Mouse (Mus musculus) intestine, embryonic 15.5 days (tissue): ENCODE results near the gene Strbp. TPM values are rescaled to one million over a fixed set of nuclear protein-coding genes. Genes with fewer than 3 reads are reported as not detected.

ENCODE experiments used
- ATAC-seq: fragments of 200-750 bp; cut with Nextera tagmentation; 2 replicates; pipeline ENCODE4 v1.8.0; 2017; ENCODE audit warnings: moderate TSS enrichment, moderate library complexity
- H3K27ac ChIP-seq: fragments of 300-500 bp; sonication (generic); 2 replicates; pipeline ENCODE4 v1.5.1; 2015; ENCODE audit warnings: mild to moderate bottlenecking, inconsistent platforms
- H3K27me3 ChIP-seq: fragments of 300-500 bp; sonication (generic); replicated peaks from 2 replicates; pipeline ENCODE4 v1.6.1; 2015; ENCODE audit warnings: inconsistent platforms
- H3K36me3 ChIP-seq: fragments of 300-500 bp; sonication (generic); 2 replicates; pipeline ENCODE4 v1.6.1; 2015; ENCODE audit warnings: inconsistent platforms
- H3K4me1 ChIP-seq: fragments of 300-500 bp; sonication (generic); replicated peaks from 2 replicates; pipeline ENCODE4 v1.6.1; 2015; ENCODE audit warnings: inconsistent platforms
- H3K4me2 ChIP-seq: fragments of 300-500 bp; sonication (generic); replicated peaks from 2 replicates; pipeline ENCODE4 v1.6.1; 2015; ENCODE audit warnings: mild to moderate bottlenecking, inconsistent platforms
- H3K4me3 ChIP-seq: fragments of 300-500 bp; sonication (generic); replicated peaks from 2 replicates; pipeline ENCODE4 v1.5.1; 2015; ENCODE audit warnings: inconsistent platforms
- H3K9ac ChIP-seq: fragments of 300-500 bp; sonication (generic); 2 replicates; pipeline ENCODE4 v1.6.1; 2015; ENCODE audit warnings: inconsistent platforms
- H3K9me3 ChIP-seq: fragments of 300-500 bp; sonication (generic); 2 replicates; pipeline ENCODE4 v1.6.1; 2016; ENCODE audit warnings: inconsistent platforms
- WGBS: fragments of 180-500 bp; shearing (Covaris S2); methylation state at CpG from one replicate; pipeline ENCODE4 v1.1.7; 2015; 5-methylcytosine and 5-hydroxymethylcytosine counted together
- polyA plus RNA-seq: library from polyadenylated mRNA; unstranded; fragments of >200 nt; fragmentation: Nextera tagmentation; extraction: Ambion mirVana; gene quantifications from 2 replicates; pipeline ENCODE4 v1.2.1, GENCODE M21; 2015

Gene Strbp
- polyA plus RNA-seq, 1 experiment from 2014 or later, result 37.0 TPM

- 53% methylated on average over 4 of the region's 4 CpGs for WGBS
- Histone ChIP-seq H3K4me1 (no peaks in the 10 kb centered on the region; the same call in 1 of the 2 replicates), H3K36me3 (no peaks in the 10 kb centered on the region), H3K27ac (no peak overlapping the region), H3K9ac (no peak overlapping the region), H3K27me3 (no peaks in the 10 kb centered on the region), H3K9me3 (no peaks in the 10 kb centered on the region), H3K4me3 (no peak overlapping the region), H3K4me2 (no peak overlapping the region)
- peak; percentile 82 for ATAC-seq
These were observed 20.6 kb upstream of the Strbp start for GRCm38 (mm10) chr2:37724231-37724630.

GRCm38 (mm10) chr2:37723501-37724090 is 19.9 kb upstream of the Strbp start:
- no peaks in the 10 kb centered on the region for H3K36me3 ChIP-seq
- WGBS, result 84% methylated on average over 11 of the region's 11 CpGs
- 0 out of 2 replicates have a peak, but pooled peaks have one; percentile 28 for ATAC-seq
- no peak overlapping the region for H3K4me3 ChIP-seq
- no peaks in the 10 kb centered on the region; the same call in 1 of the 2 replicates for H3K4me1 ChIP-seq
- no peak overlapping the region for H3K4me2 ChIP-seq
- no peaks in the 10 kb centered on the region for H3K27me3 ChIP-seq
- no peak overlapping the region for H3K27ac ChIP-seq
- H3K9ac ChIP-seq, result no peak overlapping the region
- no peaks in the 10 kb centered on the region for H3K9me3 ChIP-seq

GRCm38 (mm10) chr2:37722674-37723465 is 19.2 kb upstream of the Strbp start:
- Histone ChIP-seq H3K36me3 (no peaks in the 10 kb centered on the region), H3K4me3 (no peak overlapping the region), H3K9ac (no peak overlapping the region), H3K27ac (no peak overlapping the region), H3K4me2 (no peak overlapping the region), H3K27me3 (no peaks in the 10 kb centered on the region), H3K9me3 (no peaks in the 10 kb centered on the region), H3K4me1 (no peaks in the 10 kb centered on the region; the same call in 1 of the 2 replicates)
- ATAC-seq, result no peak
- WGBS, result 78% methylated on average over 14 of the region's 14 CpGs

GRCm38 (mm10) chr2:37716266-37716665 is 12.6 kb upstream of the Strbp start:
- H3K9me3 ChIP-seq, result no peaks in the 10 kb centered on the region
- no peak for ATAC-seq
- H3K4me1 ChIP-seq, result no peaks in the 10 kb centered on the region
- no peak overlapping the region for H3K9ac ChIP-seq
- H3K27me3 ChIP-seq, result no peaks in the 10 kb centered on the region
- H3K4me2 ChIP-seq, result no peak overlapping the region
- H3K36me3 ChIP-seq, result no peaks in the 10 kb centered on the region
- H3K27ac ChIP-seq, result no peak overlapping the region
- H3K4me3 ChIP-seq, result no peak overlapping the region
- 86% methylated on average over 6 of the region's 6 CpGs for WGBS

- Histone ChIP-seq H3K4me3 (no peak overlapping the region), H3K9ac (no peak overlapping the region), H3K36me3 (no peaks in the 10 kb centered on the region), H3K4me1 (no peaks in the 10 kb centered on the region), H3K27me3 (no peaks in the 10 kb centered on the region), H3K27ac (no peak overlapping the region), H3K9me3 (no peaks in the 10 kb centered on the region), H3K4me2 (no peak overlapping the region)
- 0 out of 2 replicates have a peak, but pooled peaks have one; percentile 45 for ATAC-seq
- 57% methylated on average over 3 of the region's 3 CpGs for WGBS
These were observed 11.7 kb upstream of the Strbp start for GRCm38 (mm10) chr2:37715364-37715763.

GRCm38 (mm10) chr2:37713100-37713499 is 9.4 kb upstream of the Strbp start:
- Histone ChIP-seq H3K27me3 (no peaks in the 10 kb centered on the region), H3K9ac (no peak overlapping the region), H3K4me3 (no peak overlapping the region), H3K4me2 (no peak overlapping the region), H3K4me1 (no peaks in the 10 kb centered on the region), H3K9me3 (no peaks in the 10 kb centered on the region), H3K27ac (no peak overlapping the region), H3K36me3 (no peaks in the 10 kb centered on the region)
- ATAC-seq, result peak; percentile 57
- WGBS, result 71% methylated on average over 3 of the region's 3 CpGs

- WGBS, result 63% methylated on average over 3 of the region's 3 CpGs
- H3K36me3 ChIP-seq, result no peaks in the 10 kb centered on the region
- H3K9ac ChIP-seq, result no peak overlapping the region
- no peak overlapping the region for H3K27ac ChIP-seq
- no peak overlapping the region for H3K4me3 ChIP-seq
- H3K4me2 ChIP-seq, result no peak overlapping the region
- peak; percentile 58 for ATAC-seq
- H3K27me3 ChIP-seq, result no peaks in the 10 kb centered on the region
- H3K9me3 ChIP-seq, result no peaks in the 10 kb centered on the region
- 0 out of 2 replicates have a peak, but pooled peaks cover 3% of the 10 kb centered on the region for H3K4me1 ChIP-seq
These were observed 5.2 kb upstream of the Strbp start for GRCm38 (mm10) chr2:37708835-37709234.

GRCm38 (mm10) chr2:37704141-37704760 is 592 bp upstream of the Strbp start:
- Histone ChIP-seq H3K27me3 (no peaks in the 10 kb centered on the region), H3K27ac (no peak overlapping the region), H3K4me3 (peak overlapping the region; percentile 89), H3K9ac (no peak overlapping the region; the same call in 1 of the 2 replicates), H3K4me1 (0 out of 2 replicates have a peak, but pooled peaks cover 10% of the 10 kb centered on the region), H3K4me2 (peak overlapping the region; percentile 92), H3K36me3 (no peaks in the 10 kb centered on the region), H3K9me3 (no peaks in the 10 kb centered on the region)
- no peak for ATAC-seq
- 17% methylated on average over 4 of the region's 4 CpGs for WGBS

- peak overlapping the region; percentile 94 for H3K27ac ChIP-seq
- H3K4me2 ChIP-seq, result peak overlapping the region; percentile 92
- H3K36me3 ChIP-seq, result no peaks in the 10 kb centered on the region
- no peaks in the 10 kb centered on the region for H3K9me3 ChIP-seq
- 0 out of 2 replicates have a peak, but pooled peaks cover 10% of the 10 kb centered on the region for H3K4me1 ChIP-seq
- WGBS, result under 1% methylated on average over 56 of the region's 70 CpGs
- peak overlapping the region; percentile 86 for H3K9ac ChIP-seq
- H3K4me3 ChIP-seq, result peak overlapping the region; percentile 89
- H3K27me3 ChIP-seq, result no peaks in the 10 kb centered on the region
- ATAC-seq, result peak; percentile 66
These were observed 1.1 kb downstream of the Strbp start for GRCm38 (mm10) chr2:37702301-37703172.

GRCm38 (mm10) chr2:37689064-37689615 is 14.5 kb downstream of the Strbp start:
- Histone ChIP-seq H3K9ac (no peak overlapping the region), H3K4me3 (no peak overlapping the region), H3K27ac (no peak overlapping the region), H3K27me3 (no peaks in the 10 kb centered on the region), H3K9me3 (no peaks in the 10 kb centered on the region), H3K4me2 (no peak overlapping the region), H3K4me1 (0 out of 2 replicates have a peak, but pooled peaks cover 2% of the 10 kb centered on the region), H3K36me3 (no peaks in the 10 kb centered on the region)
- 31% methylated on average over 3 of the region's 3 CpGs for WGBS
- peak; percentile 51; the same call in 1 of the 2 replicates for ATAC-seq

- Histone ChIP-seq H3K27me3 (no peaks in the 10 kb centered on the region), H3K4me1 (0 out of 2 replicates have a peak, but pooled peaks cover 2% of the 10 kb centered on the region), H3K4me3 (no peak overlapping the region), H3K36me3 (no peaks in the 10 kb centered on the region), H3K9ac (no peak overlapping the region), H3K4me2 (no peak overlapping the region), H3K27ac (no peak overlapping the region), H3K9me3 (no peaks in the 10 kb centered on the region)
- no peak for ATAC-seq
- 84% methylated on average over 1 of the region's 1 CpGs for WGBS
These were observed 16.6 kb downstream of the Strbp start for GRCm38 (mm10) chr2:37687031-37687430.
